Mouse (Mus musculus): Measurements from ENCODE around the gene Ctsw. TPM values are rescaled to one million over a fixed set of nuclear protein-coding genes. Genes with fewer than 3 reads are reported as not detected.

Gene Ctsw
- total and polyA plus RNA-seq, 3 experiments: not detected

- H3K4me1 ChIP-seq (ENCODE audit: insufficient read depth, low read depth, low read length): peaks cover 27% of the 10 kb centered on the region
- H3K4me3 ChIP-seq (ENCODE audit: low read depth, low read length): no peak overlapping the region
- TF ChIP-seq TAL1 (conservative IDR thresholded peaks at IDR 0.05; ENCODE audit: low read depth, low read length) (no peak), POLR2AphosphoS5 (IDR thresholded peaks at IDR 0.05; ENCODE audit: insufficient replicate concordance, low read depth, low read length) (no peak)
- no peaks in the 10 kb centered on the region for H3K9me3 ChIP-seq (replicated peaks)
- DNase-seq (ENCODE audit: low spot score): no peak
- peaks cover 55% of the 10 kb centered on the region for H3K36me3 ChIP-seq (replicated peaks)
- no peak for ATAC-seq (ENCODE audit: extremely low read depth, insufficient number of reproducible peaks, low FRiP score, poor library complexity, severe bottlenecking)
- peaks cover 6% of the 10 kb centered on the region; the same call in 1 of the 2 replicates for H3K27me3 ChIP-seq (ENCODE audit: insufficient read depth, low read length)
Measured at GRCm38 (mm10) chr19:5418750-5419466, 49.4 kb downstream of the Ctsw start.

Other genes with a start within 250 kb of the Ctsw start
Only the 20 nearest of the 28 such genes appear.
- gene Catsper1, start 132.8 kb downstream of the Ctsw start, total RNA-seq (2014; fragmentation: Nextera tagmentation): not detected in 2 replicates
- not detected in 2 replicates for gene Catsper1, start 132.8 kb downstream of the Ctsw start, total RNA-seq (2017)
- gene Catsper1, start 132.8 kb downstream of the Ctsw start, polyA plus RNA-seq (2012): not detected in 2 replicates
- not detected in 2 replicates for gene Cst6, start 118.9 kb downstream of the Ctsw start, total RNA-seq (2014; fragmentation: Nextera tagmentation)
- 0.05 and 0.06 TPM in 2 replicates for gene Cst6, start 118.9 kb downstream of the Ctsw start, total RNA-seq (2017)
- not detected in 2 replicates for gene Cst6, start 118.9 kb downstream of the Ctsw start, polyA plus RNA-seq (2012)
- 38.5 and 40.9 TPM in 2 replicates for gene Eif1ad, start 101.8 kb downstream of the Ctsw start, total RNA-seq (2014; fragmentation: Nextera tagmentation)
- gene Eif1ad, start 101.8 kb downstream of the Ctsw start, total RNA-seq (2017): 55.0 and 58.4 TPM in 2 replicates
- gene Eif1ad, start 101.8 kb downstream of the Ctsw start, polyA plus RNA-seq (2012): 96.0 and 100 TPM in 2 replicates
- 329 and 422 TPM in 2 replicates for gene Banf1, start 101.3 kb downstream of the Ctsw start, total RNA-seq (2014; fragmentation: Nextera tagmentation)
- gene Banf1, start 101.3 kb downstream of the Ctsw start, total RNA-seq (2017): 35.1 and 42.1 TPM in 2 replicates
- gene Banf1, start 101.3 kb downstream of the Ctsw start, polyA plus RNA-seq (2012): 210 and 227 TPM in 2 replicates
- gene Sart1, start 79.8 kb downstream of the Ctsw start, total RNA-seq (2014; fragmentation: Nextera tagmentation): 39.6 and 40.5 TPM in 2 replicates
- 68.7 and 75.5 TPM in 2 replicates for gene Sart1, start 79.8 kb downstream of the Ctsw start, total RNA-seq (2017)
- gene Sart1, start 79.8 kb downstream of the Ctsw start, polyA plus RNA-seq (2012): 183 and 195 TPM in 2 replicates
- gene Tsga10ip, start 66.0 kb downstream of the Ctsw start, total RNA-seq (2014; fragmentation: Nextera tagmentation): 1.3 TPM in 1 of 2 replicates, not detected in the other
- gene Tsga10ip, start 66.0 kb downstream of the Ctsw start, total RNA-seq (2017): 0.11 TPM in 1 of 2 replicates, not detected in the other
- 0.74 and 1.5 TPM in 2 replicates for gene Tsga10ip, start 66.0 kb downstream of the Ctsw start, polyA plus RNA-seq (2012)
- 44.6 and 46.0 TPM in 2 replicates for gene Drap1, start 43.5 kb downstream of the Ctsw start, total RNA-seq (2014; fragmentation: Nextera tagmentation)
- gene Drap1, start 43.5 kb downstream of the Ctsw start, total RNA-seq (2017): 81.5 and 87.0 TPM in 2 replicates
- 305 and 329 TPM in 2 replicates for gene Drap1, start 43.5 kb downstream of the Ctsw start, polyA plus RNA-seq (2012)
- gene AI837181, start 43.4 kb downstream of the Ctsw start, total RNA-seq (2014; fragmentation: Nextera tagmentation): 29.8 and 30.5 TPM in 2 replicates
- gene AI837181, start 43.4 kb downstream of the Ctsw start, total RNA-seq (2017): 10.2 and 10.5 TPM in 2 replicates
- 59.5 and 68.5 TPM in 2 replicates for gene AI837181, start 43.4 kb downstream of the Ctsw start, polyA plus RNA-seq (2012)
- gene Fosl1, start 21.0 kb downstream of the Ctsw start, total RNA-seq (2014; fragmentation: Nextera tagmentation): 0.90 and 3.0 TPM in 2 replicates
- 1.9 and 2.3 TPM in 2 replicates for gene Fosl1, start 21.0 kb downstream of the Ctsw start, total RNA-seq (2017)
- 3.4 and 3.6 TPM in 2 replicates for gene Fosl1, start 21.0 kb downstream of the Ctsw start, polyA plus RNA-seq (2012)
- gene Ccdc85b, start 10.6 kb downstream of the Ctsw start, total RNA-seq (2014; fragmentation: Nextera tagmentation): 1.9 and 3.3 TPM in 2 replicates
- 3.0 and 4.1 TPM in 2 replicates for gene Ccdc85b, start 10.6 kb downstream of the Ctsw start, total RNA-seq (2017)
- 13.1 and 16.9 TPM in 2 replicates for gene Ccdc85b, start 10.6 kb downstream of the Ctsw start, polyA plus RNA-seq (2012)
- gene Fibp, start 7.9 kb downstream of the Ctsw start, total RNA-seq (2014; fragmentation: Nextera tagmentation): 50.8 and 53.9 TPM in 2 replicates
- 71.8 and 104 TPM in 2 replicates for gene Fibp, start 7.9 kb downstream of the Ctsw start, total RNA-seq (2017)
- 42.8 and 162 TPM in 2 replicates for gene Fibp, start 7.9 kb downstream of the Ctsw start, polyA plus RNA-seq (2012)
- 4.1 and 6.7 TPM in 2 replicates for gene Efemp2, start 5.4 kb upstream of the Ctsw start, total RNA-seq (2014; fragmentation: Nextera tagmentation)
- gene Efemp2, start 5.4 kb upstream of the Ctsw start, total RNA-seq (2017): 4.6 and 6.6 TPM in 2 replicates
- 3.0 and 3.1 TPM in 2 replicates for gene Efemp2, start 5.4 kb upstream of the Ctsw start, polyA plus RNA-seq (2012)
- 16.8 and 38.0 TPM in 2 replicates for gene Mus81, start 19.9 kb upstream of the Ctsw start, total RNA-seq (2014; fragmentation: Nextera tagmentation)
- 16.0 and 22.9 TPM in 2 replicates for gene Mus81, start 19.9 kb upstream of the Ctsw start, total RNA-seq (2017)
- 17.1 and 19.5 TPM in 2 replicates for gene Mus81, start 19.9 kb upstream of the Ctsw start, polyA plus RNA-seq (2012)
- gene Cfl1, start 21.9 kb upstream of the Ctsw start, total RNA-seq (2014; fragmentation: Nextera tagmentation): 1,228 and 1,288 TPM in 2 replicates
- 1,086 and 1,192 TPM in 2 replicates for gene Cfl1, start 21.9 kb upstream of the Ctsw start, total RNA-seq (2017)
- gene Cfl1, start 21.9 kb upstream of the Ctsw start, polyA plus RNA-seq (2012): 853 and 1,308 TPM in 2 replicates
- gene 1700020D05Rik, start 35.3 kb upstream of the Ctsw start, total RNA-seq (2014; fragmentation: Nextera tagmentation): 0.73 and 4.0 TPM in 2 replicates
- gene 1700020D05Rik, start 35.3 kb upstream of the Ctsw start, total RNA-seq (2017): 2.1 and 2.7 TPM in 2 replicates
- 0.12 and 0.36 TPM in 2 replicates for gene 1700020D05Rik, start 35.3 kb upstream of the Ctsw start, polyA plus RNA-seq (2012)
- gene Snx32, start 42.0 kb upstream of the Ctsw start, total RNA-seq (2014; fragmentation: Nextera tagmentation): 9.8 and 12.6 TPM in 2 replicates
- 12.0 and 13.3 TPM in 2 replicates for gene Snx32, start 42.0 kb upstream of the Ctsw start, total RNA-seq (2017)
- gene Snx32, start 42.0 kb upstream of the Ctsw start, polyA plus RNA-seq (2012): 1.6 and 2.0 TPM in 2 replicates
- not detected in 2 replicates for gene Ovol1, start 92.1 kb upstream of the Ctsw start, total RNA-seq (2014; fragmentation: Nextera tagmentation)
- 0.05 and 0.06 TPM in 2 replicates for gene Ovol1, start 92.1 kb upstream of the Ctsw start, total RNA-seq (2017)
- not detected in 2 replicates for gene Ovol1, start 92.1 kb upstream of the Ctsw start, polyA plus RNA-seq (2012)
- gene Ap5b1, start 99.5 kb upstream of the Ctsw start, total RNA-seq (2014; fragmentation: Nextera tagmentation): 8.5 and 11.0 TPM in 2 replicates
- 5.5 and 6.5 TPM in 2 replicates for gene Ap5b1, start 99.5 kb upstream of the Ctsw start, total RNA-seq (2017)
- gene Ap5b1, start 99.5 kb upstream of the Ctsw start, polyA plus RNA-seq (2012): 15.5 and 16.4 TPM in 2 replicates
- 19.7 and 30.8 TPM in 2 replicates for gene Rnaseh2c, start 133.4 kb upstream of the Ctsw start, total RNA-seq (2014; fragmentation: Nextera tagmentation)
- 75.5 and 103 TPM in 2 replicates for gene Rnaseh2c, start 133.4 kb upstream of the Ctsw start, total RNA-seq (2017)
- gene Rnaseh2c, start 133.4 kb upstream of the Ctsw start, polyA plus RNA-seq (2012): 277 and 315 TPM in 2 replicates
- 40.1 and 43.0 TPM in 2 replicates for gene Kat5, start 141.7 kb upstream of the Ctsw start, total RNA-seq (2014; fragmentation: Nextera tagmentation)
- 100 and 106 TPM in 2 replicates for gene Kat5, start 141.7 kb upstream of the Ctsw start, total RNA-seq (2017)
- gene Kat5, start 141.7 kb upstream of the Ctsw start, polyA plus RNA-seq (2012): 81.9 and 86.0 TPM in 2 replicates